Mouse (Mus musculus) layer of hippocampus, adult 2 months (tissue): ENCODE measurements at regions not wholly inside any gene's neighbourhood (a gene's known extent, or its start where the extent isn't known, plus 50 kb on each side); places are given as distances from the start of the nearest gene placed in this dataset.

ENCODE experiments used
- DNase-seq, 2 experiments: peaks; one replicate each; pipeline ENCODE4 v3.0.0; 2022; ENCODE audit warnings: low spot score in 2 of 2
- H3K27ac ChIP-seq: fragments of 200-600 bp; 2 replicates; pipeline ENCODE4 v1.8.1; 2022
- H3K4me3 ChIP-seq: fragments of 200-600 bp; 2 replicates; pipeline ENCODE4 v1.8.1; 2022; ENCODE audit warnings: mild to moderate bottlenecking
- CTCF ChIP-seq: fragments of 200-600 bp; conservative IDR thresholded peaks from 2 replicates; pipeline ENCODE4 v1.8.1; 2022; ENCODE audit warnings: antibody characterized with exemption, mild to moderate bottlenecking, moderate library complexity

GRCm38 (mm10) chr15:97620261-97620660, 85.4 kb downstream of the Rpap3 start:
- Histone ChIP-seq H3K4me3 (no peak overlapping the region), H3K27ac (no peak overlapping the region)
- DNase-seq = no peak
- TF ChIP-seq CTCF = no peak

- H3K4me3 ChIP-seq = no peak overlapping the region
- no peak for TF ChIP-seq CTCF
- DNase-seq = no peak
- no peak overlapping the region for H3K27ac ChIP-seq
Observed at GRCm38 (mm10) chr15:97619764-97620163, 85.9 kb downstream of the Rpap3 start.

GRCm38 (mm10) chr15:97612325-97612724, 93.3 kb downstream of the Rpap3 start:
- Histone ChIP-seq H3K4me3 (no peak overlapping the region), H3K27ac (no peak overlapping the region)
- DNase-seq = no peak
- TF ChIP-seq CTCF = peak; percentile 65

GRCm38 (mm10) chr15:97610767-97611166, 94.9 kb downstream of the Rpap3 start:
- no peak for DNase-seq
- no peak for TF ChIP-seq CTCF
- Histone ChIP-seq H3K27ac (no peak overlapping the region), H3K4me3 (no peak overlapping the region)

- Histone ChIP-seq H3K4me3 (no peak overlapping the region), H3K27ac (no peak overlapping the region)
- no peak for TF ChIP-seq CTCF
- no peak for DNase-seq
Observed at GRCm38 (mm10) chr15:97609496-97609895, 96.1 kb downstream of the Rpap3 start.

GRCm38 (mm10) chr15:97608651-97609050, 97.0 kb downstream of the Rpap3 start:
- TF ChIP-seq CTCF = no peak
- no peak overlapping the region for H3K4me3 ChIP-seq
- no peak overlapping the region for H3K27ac ChIP-seq
- DNase-seq = no peak

GRCm38 (mm10) chr15:97607617-97608206, 97.9 kb downstream of the Rpap3 start:
- H3K4me3 ChIP-seq = no peak overlapping the region
- DNase-seq = no peak
- H3K27ac ChIP-seq = no peak overlapping the region
- TF ChIP-seq CTCF = no peak

GRCm38 (mm10) chr15:97606630-97607381, 98.8 kb downstream of the Rpap3 start:
- no peak for TF ChIP-seq CTCF
- DNase-seq = peak; percentile 49 to 52
- peak overlapping the region; percentile 83 for H3K27ac ChIP-seq
- H3K4me3 ChIP-seq = peak overlapping the region; percentile 48

- Histone ChIP-seq H3K4me3 (peak overlapping the region; percentile 48), H3K27ac (peak overlapping the region; percentile 83)
- no peak for TF ChIP-seq CTCF
- DNase-seq = no peak
Observed at GRCm38 (mm10) chr15:97606232-97606629, 99.4 kb downstream of the Rpap3 start.

- TF ChIP-seq CTCF = no peak
- Histone ChIP-seq H3K27ac (no peak overlapping the region), H3K4me3 (no peak overlapping the region)
- no peak for DNase-seq
Observed at GRCm38 (mm10) chr15:97605791-97606190, 99.8 kb downstream of the Rpap3 start.

GRCm38 (mm10) chr15:97603492-97603891, 102.1 kb downstream of the Rpap3 start:
- DNase-seq = no peak
- no peak overlapping the region for H3K4me3 ChIP-seq
- no peak overlapping the region for H3K27ac ChIP-seq
- TF ChIP-seq CTCF = peak; percentile 65

GRCm38 (mm10) chr15:97598270-97598669, 107.4 kb downstream of the Rpap3 start:
- Histone ChIP-seq H3K27ac (no peak overlapping the region), H3K4me3 (no peak overlapping the region)
- DNase-seq = no peak
- TF ChIP-seq CTCF = no peak

- no peak for DNase-seq
- TF ChIP-seq CTCF = no peak
- Histone ChIP-seq H3K4me3 (no peak overlapping the region), H3K27ac (no peak overlapping the region)
Observed at GRCm38 (mm10) chr15:97596514-97597081, 109.0 kb downstream of the Rpap3 start.

GRCm38 (mm10) chr15:97595284-97595796, 110.3 kb downstream of the Rpap3 start:
- TF ChIP-seq CTCF = no peak
- DNase-seq = no peak
- H3K27ac ChIP-seq = no peak overlapping the region
- H3K4me3 ChIP-seq = no peak overlapping the region
